Mouse (Mus musculus) spleen, adult 10 weeks (tissue): Measurements from ENCODE around the gene Gm44. TPM values are rescaled to one million over a fixed set of nuclear protein-coding genes. Genes with fewer than 3 reads are reported as not detected.

Experiments used
- polyA plus RNA-seq: library from polyadenylated mRNA; stranded (reverse); fragments of 350-450 nt; fragmentation: Illumina TruSeq; extraction: RNeasy Lipid Tissue Mini Kit (QIAGEN cat#74804); gene quantifications from one replicate; pipeline ENCODE4 v1.2.3, GENCODE M21; 2015; ENCODE audit warnings: low replicate concordance; ENCODE audit not compliant: insufficient read depth

The Gm44 gene
- not detected for polyA plus RNA-seq

GRCm38 (mm10) chrX:90891842-90892241 is at the start of gene Gm44:
TSS of gene Gm44 (plus strand) at chrX:90892142.

